Mouse (Mus musculus): Measurements from ENCODE around the gene Ppif. TPM values are rescaled to one million over a fixed set of nuclear protein-coding genes. Genes with fewer than 3 reads are reported as not detected.

The Ppif gene
- total and polyA plus RNA-seq, 3 experiments = 29.1 to 106 (median 52.9) TPM

DNA sequence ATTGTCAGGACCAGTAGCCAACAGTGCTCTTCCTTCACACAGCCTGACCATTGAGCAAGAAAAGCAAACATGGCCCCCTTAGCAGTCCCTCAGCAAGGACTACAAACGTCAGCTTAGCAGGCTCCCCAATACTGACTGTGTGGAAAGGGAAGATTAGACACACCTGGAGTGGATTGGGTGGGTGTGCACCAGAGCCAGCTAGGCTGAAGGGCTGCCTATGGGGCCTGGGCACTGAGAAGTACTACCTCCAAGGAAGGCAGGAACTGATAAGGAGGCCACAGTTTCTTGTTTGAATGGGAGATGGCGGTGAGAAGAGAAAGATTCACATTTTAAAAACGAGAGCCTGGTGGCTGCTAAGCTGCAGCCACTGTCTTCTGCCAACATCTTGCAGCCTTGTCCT, 26.4 kb upstream of the Ppif start:
- dilution Hi-C loops (cut with MboI; ENCODE audit: extremely low pct_ligation_motif_present, extremely low pct_unique_long_range_greater_than_20kb, low sequenced_read_pairs) = no loop called here

DNA sequence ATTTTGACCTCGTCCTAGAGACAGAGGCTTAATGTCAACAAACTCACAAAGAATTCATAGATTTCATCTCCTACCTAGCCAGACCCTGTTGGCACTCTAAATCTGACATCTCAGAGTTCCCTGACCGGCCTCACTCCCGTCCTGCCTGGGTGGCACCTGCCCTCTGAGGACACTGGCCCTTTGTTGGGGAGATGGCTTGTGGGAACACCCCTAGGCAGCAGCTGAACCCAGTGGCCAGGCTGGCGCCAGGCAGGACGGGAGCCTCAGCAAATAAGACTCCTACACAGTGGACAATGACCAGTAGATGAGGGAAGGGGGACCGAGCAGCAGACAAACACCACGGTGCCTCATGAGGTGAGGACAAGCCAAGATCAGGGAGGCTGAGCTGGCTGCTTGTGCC, 14.3 kb upstream of the Ppif start:
- Histone ChIP-seq H3K36me3 (replicated peaks in 1 of 2; ENCODE audit: control insufficient read depth in 1 of 2, insufficient read depth in 1 of 2, low read length in 1 of 2) (no peaks in the 10 kb centered on the region), H3K27ac (ENCODE audit: insufficient read depth, low read depth) (no peak overlapping the region), H3K4me3 (replicated peaks in 1 of 3; ENCODE audit: low read depth in 2 of 3, low read length in 2 of 3, poor library complexity in 1 of 3) (no peak overlapping the region), H3K4me2 (ENCODE audit: insufficient read depth, low read depth, poor library complexity, severe bottlenecking) (no peak overlapping the region), H3K9ac (ENCODE audit: insufficient read depth, low read depth) (no peak overlapping the region), H3K4me1 (ENCODE audit: control insufficient read depth in 1 of 2, insufficient read depth in 2 of 2) (peaks cover 0 to 9% of the 10 kb centered on the region in 2 experiments; a peak in 2 of 4 replicates), H3K27me3 (replicated peaks) (peaks cover 2% of the 10 kb centered on the region), H3K9me3 (replicated peaks; ENCODE audit: low read length) (no peaks in the 10 kb centered on the region), H3K79me2 (replicated peaks; ENCODE audit: control insufficient read depth, extremely low read depth, insufficient read depth, poor library complexity, severe bottlenecking) (no peaks in the 10 kb centered on the region)
- no peak for TF ChIP-seq SMC3 (IDR thresholded peaks at IDR 0.05; ENCODE audit: low read depth, low read length)
- TF ChIP-seq USF2 (conservative IDR thresholded peaks at IDR 0.05; ENCODE audit: low read depth, low read length) = no peak
- no peak for TF ChIP-seq SIN3A (IDR thresholded peaks at IDR 0.05; ENCODE audit: low read length)
- no peak for TF ChIP-seq JUN (IDR thresholded peaks at IDR 0.05; ENCODE audit: insufficient read depth, low read depth, low read length)
- no peak for TF ChIP-seq RCOR1 (conservative IDR thresholded peaks at IDR 0.05; ENCODE audit: low read depth, low read length)
- TF ChIP-seq TCF12 (IDR thresholded peaks at IDR 0.05; ENCODE audit: low read depth, low read length) = no peak
- TF ChIP-seq E2F4 (IDR thresholded peaks at IDR 0.05; ENCODE audit: insufficient replicate concordance, low read depth, low read length) = no peak
- TF ChIP-seq EP300 (IDR thresholded peaks at IDR 0.05; ENCODE audit: low read length) = no peak
- no peak for TF ChIP-seq ZC3H11A (IDR thresholded peaks at IDR 0.05; ENCODE audit: low read depth, low read length)
- in situ Hi-C loops (cut with MboI; ENCODE audit: low pct_ligation_motif_present, low pct_unique_long_range_greater_than_20kb, low sequenced_read_pairs) = loop anchor here (25.0 kb wide), 1 partner anchor 567 kb away; no protein-coding TSS in a partner anchor
- DNase-seq (ENCODE audit: extremely low read depth) = no peak
- dilution Hi-C loops (cut with MboI; ENCODE audit: extremely low pct_ligation_motif_present, extremely low pct_unique_long_range_greater_than_20kb, low sequenced_read_pairs) = no loop called here

More for the DNA sequence above, 26.4 kb upstream of the Ppif start:
- in situ Hi-C loops (cut with MboI; ENCODE audit: low pct_ligation_motif_present, low pct_unique_long_range_greater_than_20kb, low sequenced_read_pairs) = no loop called here
- Histone ChIP-seq H3K79me2 (replicated peaks; ENCODE audit: control insufficient read depth, extremely low read depth, insufficient read depth, poor library complexity, severe bottlenecking) (no peaks in the 10 kb centered on the region), H3K27ac (ENCODE audit: insufficient read depth, low read depth) (no peak overlapping the region), H3K27me3 (replicated peaks) (no peaks in the 10 kb centered on the region), H3K9ac (ENCODE audit: insufficient read depth, low read depth) (no peak overlapping the region), H3K4me3 (replicated peaks in 1 of 3; ENCODE audit: low read depth in 2 of 3, low read length in 2 of 3, poor library complexity in 1 of 3) (no peak overlapping the region), H3K36me3 (replicated peaks in 1 of 2; ENCODE audit: control insufficient read depth in 1 of 2, insufficient read depth in 1 of 2, low read length in 1 of 2) (peaks cover 30 to 39% of the 10 kb centered on the region in 2 experiments), H3K9me3 (replicated peaks; ENCODE audit: low read length) (no peaks in the 10 kb centered on the region), H3K4me2 (ENCODE audit: insufficient read depth, low read depth, poor library complexity, severe bottlenecking) (no peak overlapping the region), H3K4me1 (ENCODE audit: control insufficient read depth in 1 of 2, insufficient read depth in 2 of 2) (peaks cover 0 to 14% of the 10 kb centered on the region in 2 experiments; a peak in 1 of 4 replicates)
- TF ChIP-seq MAFK (IDR thresholded peaks at IDR 0.05; ENCODE audit: insufficient replicate concordance, low read length) (no peak), E2F4 (IDR thresholded peaks at IDR 0.05; ENCODE audit: insufficient replicate concordance, low read depth, low read length) (no peak), EP300 (IDR thresholded peaks at IDR 0.05; ENCODE audit: low read length) (no peak), MXI1 (IDR thresholded peaks at IDR 0.05; ENCODE audit: low read depth, low read length) (no peak), TCF12 (IDR thresholded peaks at IDR 0.05; ENCODE audit: low read depth, low read length) (no peak), BHLHE40 (IDR thresholded peaks at IDR 0.05; ENCODE audit: low read depth, low read length) (no peak), POLR2AphosphoS2 (IDR thresholded peaks at IDR 0.05; ENCODE audit: low read depth, low read length) (no peak), MYC (IDR thresholded peaks at IDR 0.05; ENCODE audit: low read depth, low read length) (no peak), KAT2A (IDR thresholded peaks at IDR 0.05; ENCODE audit: insufficient replicate concordance, low read length) (no peak), ETS1 (conservative IDR thresholded peaks at IDR 0.05; ENCODE audit: low read depth, low read length) (no peak), MEF2A (IDR thresholded peaks at IDR 0.05; ENCODE audit: borderline replicate concordance, low read depth, low read length) (no peak), CHD2 (IDR thresholded peaks at IDR 0.05; ENCODE audit: low read length) (no peak), ZC3H11A (IDR thresholded peaks at IDR 0.05; ENCODE audit: low read depth, low read length) (no peak), ELF1 (IDR thresholded peaks at IDR 0.05; ENCODE audit: low read depth, low read length) (no peak), JUN (IDR thresholded peaks at IDR 0.05; ENCODE audit: insufficient read depth, low read depth, low read length) (no peak), NELFE (IDR thresholded peaks at IDR 0.05; ENCODE audit: low read depth, low read length) (no peak), TBP (conservative IDR thresholded peaks at IDR 0.05; ENCODE audit: low read depth, low read length) (no peak), ZKSCAN1 (IDR thresholded peaks at IDR 0.05; ENCODE audit: borderline replicate concordance, low read depth, low read length) (no peak), CHD1 (IDR thresholded peaks at IDR 0.05; ENCODE audit: low read depth, low read length) (no peak), MAZ (IDR thresholded peaks at IDR 0.05; ENCODE audit: low read depth, low read length) (no peak)
- DNase-seq (ENCODE audit: extremely low read depth) = no peak
